ENCODE assay signal across 9 mouse cellular contexts in genomic region chr9:66505141-66505917, GRCm38 (mm10). TPM values are rescaled to one million over a fixed set of nuclear protein-coding genes. Genes with fewer than 3 reads are reported as not detected.
DNase-seq lines count a peak whose midpoint lies in the region; ATAC-seq and TF ChIP-seq lines count a peak whose summit lies in the region.
"Had no signal": no experiment of that assay in that cellular context is flagged by ENCODE, and none has a peak within 500 bp of the region (broad histone marks: within the 10 kb centered on the region; RNA-seq: fewer than 3 reads in every experiment).

No protein-coding gene starts in this region.

- DNase-seq in heart, adult 2 months = peak in 1 of 2 experiments; percentile 17
- DNase-seq in heart, postnatal 25 days (ENCODE audit: low spot score) = no peak
- DNase-seq in c-Kit-negative CD71-positive TER-119-positive erythroid progenitor cells, embryonic 14.5 days (ENCODE audit: low read depth, low spot score) = peak; percentile 86
- peak; percentile 46 for DNase-seq in retina, postnatal 1 day
- DNase-seq in frontal cortex, postnatal 14 days (ENCODE audit: low spot score in 2 of 2) = no peak
- no peak for DNase-seq in ovary, postnatal 14 days (ENCODE audit: low spot score)
- DNase-seq in testis, postnatal 14 days (ENCODE audit: low spot score) = no peak

- intact Hi-C loops in heart, adult 2 months (cut with DNase I) = no loop called here
- intact Hi-C loops in heart, postnatal 25 days (cut with DNase I) = no loop called here

- no peaks in the 10 kb centered on the region for H3K27me3 ChIP-seq in heart, adult 2 months (ENCODE audit: control insufficient read depth, insufficient read depth, low read length)
- H3K27me3 ChIP-seq in hindbrain, embryonic 16.5 days (replicated peaks; ENCODE audit: control insufficient read depth, insufficient read depth, low read length) = no peaks in the 10 kb centered on the region

- no peak for TF ChIP-seq POLR2A in heart, adult 2 months (IDR thresholded peaks at IDR 0.05; ENCODE audit: insufficient read depth, low read depth, low read length)

- 50% methylated on average over 9 of the region's 9 CpGs for WGBS in heart, adult 2 months
- WGBS in hindbrain, embryonic 16.5 days = 53% methylated on average over 9 of the region's 9 CpGs

- no peaks in the 10 kb centered on the region for H3K9me3 ChIP-seq in hindbrain, embryonic 16.5 days (ENCODE audit: control insufficient read depth, low read length)

- peaks cover 9% of the 10 kb centered on the region for H3K4me1 ChIP-seq in heart, adult 2 months (ENCODE audit: control insufficient read depth, insufficient read depth, low read length)
- peaks cover 8% of the 10 kb centered on the region for H3K4me1 ChIP-seq in hindbrain, embryonic 16.5 days (ENCODE audit: control insufficient read depth, insufficient read depth, low read depth, low read length)

- H3K4me3 ChIP-seq in heart, adult 2 months = no peak overlapping the region
- no peak overlapping the region for H3K4me3 ChIP-seq in hindbrain, embryonic 16.5 days (ENCODE audit: low read length)
- H3K4me3 ChIP-seq: myocyte had no signal

- H3K4me2 ChIP-seq in hindbrain, embryonic 16.5 days (ENCODE audit: low read length) = no peak overlapping the region

- no peak for ATAC-seq in hindbrain, embryonic 16.5 days

- no peaks in the 10 kb centered on the region for H3K79me2 ChIP-seq in heart, adult 2 months (replicated peaks; ENCODE audit: control insufficient read depth, insufficient read depth, low read length)

- no peaks in the 10 kb centered on the region; the same call in 1 of the 2 replicates for H3K36me3 ChIP-seq in heart, adult 2 months (ENCODE audit: control insufficient read depth, insufficient read depth, low read length)
- peaks cover 46% of the 10 kb centered on the region for H3K36me3 ChIP-seq in hindbrain, embryonic 16.5 days (ENCODE audit: control insufficient read depth, insufficient read depth, low read length)

- TF ChIP-seq EP300 in heart, adult 2 months (IDR thresholded peaks at IDR 0.05; ENCODE audit: insufficient read depth, low read depth, low read length) = no peak

- peak overlapping the region; percentile 36 for H3K27ac ChIP-seq in heart, adult 2 months
- no peak overlapping the region; the same call in 1 of the 2 replicates for H3K27ac ChIP-seq in hindbrain, embryonic 16.5 days (ENCODE audit: low read depth, low read length)

- TF ChIP-seq CTCF in heart, adult 2 months (IDR thresholded peaks at IDR 0.05) = no peak

- H3K9ac ChIP-seq in heart, adult 2 months (ENCODE audit: low read depth, low read length) = no peak overlapping the region
- 0 out of 2 replicates have a peak overlapping the region, but pooled peaks have one; percentile 13 for H3K9ac ChIP-seq in hindbrain, embryonic 16.5 days (ENCODE audit: low read depth, low read length)

RNA-seq across cellular contexts. Expression of gene Fbxl22, which starts 9.1 kb away (rescaled TPM):
- 10 to 100 TPM; 24.7 to 32.5 TPM for total RNA-seq in heart, adult 2 months (2021)
- 48.5 and 71.4 TPM in 2 replicates for polyA plus RNA-seq in heart, adult 2 months (2012; rRNA removed)
- 10 to 100 TPM; 45.9 to 49.2 TPM for total RNA-seq in heart, postnatal 25 days (2021)
- polyA plus RNA-seq in hindbrain, embryonic 16.5 days (2015; fragmentation: Nextera tagmentation; extraction: Ambion mirVana) = 0.89 and 1.2 TPM in 2 replicates

Comparison
In these comparisons a context has a peak if more than half of its experiments do, and no peak if none do; other contexts are left out.
1. DNase-seq: peak in c-Kit-negative CD71-positive TER-119-positive erythroid progenitor cells, embryonic 14.5 days (single experiment) and retina, postnatal 1 day (single experiment); none in heart, postnatal 25 days (single experiment), frontal cortex, postnatal 14 days (0 of 2), ovary, postnatal 14 days (single experiment) and testis, postnatal 14 days (single experiment).